Mouse (Mus musculus) regulatory T cell (primary cell): Measurements from ENCODE around the gene Zbtb11.

Experiments used
- in situ Hi-C: fragments of 300-600 bp; cut with MboI, MseI; formaldehyde crosslinking; loops from one replicate; pipeline ENCODE4 v1.15.1; 2025; ENCODE audit warnings: high pct_unique_total_duplicates

Zbtb11 gene

GRCm38 (mm10) chr16:55969147-55969546, 4.5 kb upstream of the Zbtb11 start:
- in situ Hi-C loops, result no loop called here

DNA sequence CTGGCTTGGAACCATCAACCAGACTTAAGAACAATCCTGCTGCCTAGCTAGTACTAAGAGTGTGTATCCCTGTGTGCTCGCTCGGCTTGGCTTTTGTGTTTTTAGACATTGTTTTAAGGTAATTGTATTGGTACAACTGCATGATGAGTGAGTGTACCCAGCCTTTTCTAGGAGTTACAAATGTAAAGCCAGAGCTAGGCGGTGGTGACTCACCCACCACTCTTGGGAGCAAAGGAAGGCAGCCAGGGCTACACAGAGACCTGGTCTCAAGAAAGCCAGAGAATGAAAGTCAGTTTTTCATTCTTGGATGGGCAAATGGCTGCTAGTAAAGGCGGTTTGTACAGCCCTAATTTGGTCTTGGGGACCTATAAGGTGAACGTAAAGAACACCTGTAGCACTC, 3.3 kb upstream of the Zbtb11 start:
- in situ Hi-C loops, result loop anchor here (5.0 kb wide), 1 partner anchor 38 kb away; the partner anchor contains the start of gene Cep97

GRCm38 (mm10) chr16:55971735-55972615, 1.7 kb upstream of the Zbtb11 start:
- in situ Hi-C loops, result loop anchor here (5.0 kb wide), 1 partner anchor 40 kb away; the partner anchor contains the start of gene Cep97

DNA sequence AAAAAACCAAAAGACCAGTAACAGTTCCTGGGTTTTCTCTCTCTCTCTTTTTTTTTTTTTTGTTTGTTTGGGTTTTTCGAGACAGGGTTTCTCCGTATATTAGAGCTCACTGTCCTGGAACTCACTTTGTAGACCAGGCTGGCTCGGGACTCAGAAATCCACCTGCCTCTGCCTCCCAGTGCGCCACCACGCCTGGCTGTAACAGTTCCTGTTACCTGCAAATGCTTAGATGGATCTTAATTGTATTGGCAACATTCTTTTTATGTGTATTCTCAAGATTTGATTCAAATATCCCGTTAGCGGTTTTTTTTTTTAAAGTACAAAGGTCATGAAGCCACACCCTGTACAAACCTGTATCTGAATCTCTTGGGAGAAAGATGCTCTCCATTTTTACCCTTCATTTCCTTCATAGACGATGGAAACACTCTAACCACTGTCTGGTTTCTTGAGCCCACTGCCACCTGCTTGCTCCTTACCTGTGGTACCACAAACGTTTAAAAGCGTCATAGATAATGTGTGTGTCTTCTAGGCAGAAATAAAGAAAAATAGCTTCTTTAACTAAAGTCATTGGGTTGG, 969 bp upstream of the Zbtb11 start:
- in situ Hi-C loops, result loop anchor here (5.0 kb wide), 1 partner anchor 40 kb away; the partner anchor contains the start of gene Cep97

GRCm38 (mm10) chr16:55974256-55974902, 696 bp downstream of the Zbtb11 start:
- in situ Hi-C loops, result loop anchor here (5.0 kb wide), 1 partner anchor 42 kb away; the partner anchor contains the start of gene Cep97

- in situ Hi-C loops, result loop anchor here (5.0 kb wide), 2 partner anchors 43 to 83 kb away; partner anchors contain the start of gene Cep97
Observed at GRCm38 (mm10) chr16:55974903-55975285, 1.2 kb downstream of the Zbtb11 start.

DNA sequence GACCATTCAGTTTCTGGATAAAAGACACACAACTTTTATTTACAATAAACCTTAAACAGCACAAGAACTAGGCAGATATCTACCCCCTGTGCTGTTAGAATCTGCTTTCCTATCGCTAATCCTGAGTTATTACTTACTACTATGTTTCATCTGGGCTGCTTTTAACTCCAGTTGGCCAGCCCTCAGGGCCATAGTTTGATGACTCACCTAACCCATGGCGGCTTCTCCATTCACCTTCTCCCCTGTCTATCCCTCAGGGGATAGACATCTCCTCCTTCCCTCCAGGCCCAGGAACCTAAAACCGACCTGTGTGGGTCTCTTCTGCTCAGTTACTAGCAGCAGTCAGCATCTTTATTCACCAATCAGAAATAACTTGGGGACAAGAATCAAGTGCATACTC, 12.3 kb downstream of the Zbtb11 start:
- in situ Hi-C loops, result no loop called here

- in situ Hi-C loops, result no loop called here
Observed at GRCm38 (mm10) chr16:55990311-55990710, 16.6 kb downstream of the Zbtb11 start.

GRCm38 (mm10) chr16:55994235-55994634, 20.6 kb downstream of the Zbtb11 start:
- in situ Hi-C loops, result no loop called here

DNA sequence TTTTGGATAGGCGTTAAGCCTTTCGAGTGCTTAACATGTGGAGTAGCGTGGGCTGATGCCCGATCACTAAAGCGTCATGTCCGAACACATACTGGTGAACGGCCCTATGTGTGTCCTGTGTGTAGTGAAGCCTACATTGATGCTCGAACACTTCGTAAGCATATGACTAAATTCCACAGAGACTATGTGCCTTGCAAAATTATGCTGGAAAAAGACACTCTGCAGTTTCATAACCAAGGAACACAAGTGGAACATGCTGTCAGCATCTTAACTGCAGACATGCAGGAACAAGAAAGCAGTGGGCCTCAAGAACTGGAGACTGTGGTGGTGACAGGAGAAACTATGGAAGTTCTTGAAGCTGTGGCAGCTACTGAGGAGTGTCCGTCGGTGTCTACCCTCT, 33.1 kb downstream of the Zbtb11 start:
- in situ Hi-C loops, result no loop called here

DNA sequence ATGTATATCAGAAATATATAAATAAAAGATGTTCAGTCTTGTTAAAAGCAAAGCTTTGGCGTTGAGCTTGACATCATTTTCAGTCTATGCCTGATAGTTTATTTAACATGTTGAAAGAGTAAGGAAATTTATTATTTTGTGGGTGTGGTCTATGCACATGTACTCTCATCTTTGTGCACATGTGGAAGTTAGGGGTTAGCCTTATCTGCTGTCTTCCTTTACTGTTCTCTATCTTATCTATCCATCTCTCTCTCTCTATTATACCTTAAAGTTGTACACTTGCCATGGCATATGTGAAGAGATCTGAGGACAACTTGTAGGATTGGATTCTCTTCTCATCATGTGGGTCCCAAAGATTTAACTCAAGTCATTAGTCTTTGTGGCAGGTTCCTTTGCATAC, 35.2 kb downstream of the Zbtb11 start:
- in situ Hi-C loops, result no loop called here

DNA sequence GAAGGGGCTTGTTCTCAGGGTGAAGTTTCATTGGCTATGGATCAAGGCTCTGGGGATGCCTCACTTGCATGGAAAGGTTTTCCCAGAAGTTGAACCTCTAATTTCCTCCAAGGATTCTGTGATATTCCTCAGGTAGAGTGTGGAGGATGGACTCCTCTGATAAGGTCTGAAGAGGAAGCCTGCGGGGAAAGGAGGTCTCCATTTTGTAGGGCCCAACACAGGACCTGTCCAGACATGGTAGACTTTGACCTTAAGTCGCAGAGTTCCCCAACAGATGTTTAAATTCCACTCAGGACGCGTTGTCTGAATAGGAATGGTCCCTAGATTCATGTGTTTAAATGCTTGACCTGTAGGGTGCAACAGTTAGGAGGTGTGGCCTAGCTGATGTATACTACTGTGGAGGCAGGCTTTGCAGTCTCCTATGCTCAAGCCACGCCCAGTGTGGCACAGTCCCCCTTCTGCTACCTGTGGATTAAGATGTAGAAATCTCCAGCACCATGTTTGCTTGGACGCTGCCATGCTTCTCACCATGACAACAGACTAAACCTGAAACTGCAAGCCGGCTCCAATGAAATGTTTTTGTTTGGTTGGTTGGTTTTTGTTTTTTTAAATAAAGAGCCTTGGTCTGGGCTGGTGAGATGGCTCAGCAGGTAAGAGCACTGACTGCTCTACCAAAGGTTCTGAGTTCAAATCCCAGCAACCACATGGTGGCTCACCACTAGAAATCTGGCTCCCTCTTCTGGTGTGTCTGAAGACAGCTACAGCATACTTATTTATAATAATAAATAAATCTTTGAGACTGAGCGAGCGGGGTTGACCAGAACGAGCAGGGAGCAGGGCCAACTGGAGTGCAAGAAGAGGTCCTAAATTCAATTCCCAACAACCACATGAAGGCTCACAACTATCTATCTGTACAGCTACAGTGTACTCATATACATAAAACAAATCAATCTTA, 39.4 kb downstream of the Zbtb11 start:
- in situ Hi-C loops, result no loop called here

- in situ Hi-C loops, result no loop called here
Observed at GRCm38 (mm10) chr16:56014076-56014475, 40.4 kb downstream of the Zbtb11 start.

DNA sequence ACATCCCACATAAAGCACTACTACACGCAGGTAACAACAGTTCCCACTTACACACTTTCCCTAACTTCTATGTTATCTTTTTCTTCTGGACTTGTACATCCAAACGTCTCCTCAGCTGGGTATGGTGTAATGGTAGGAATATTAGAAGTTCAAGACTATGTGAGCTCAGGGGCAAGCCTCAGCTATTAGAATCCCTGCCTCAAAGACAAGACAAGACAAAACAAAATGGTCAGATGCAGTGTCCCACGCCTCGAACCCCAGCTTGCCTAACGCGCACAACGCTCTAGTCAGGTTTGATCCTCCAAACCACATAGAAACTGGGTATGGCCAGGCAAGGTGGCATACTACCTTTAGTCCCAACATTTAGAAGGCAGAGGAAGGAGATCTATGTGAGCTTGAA, 46.0 kb downstream of the Zbtb11 start:
- in situ Hi-C loops, result no loop called here

- in situ Hi-C loops, result loop anchor here (5.0 kb wide), 1 partner anchor 46 kb away; no protein-coding TSS in a partner anchor
Observed at GRCm38 (mm10) chr16:56027854-56028629, 54.4 kb downstream of the Zbtb11 start.

GRCm38 (mm10) chr16:56028722-56029551, 55.3 kb downstream of the Zbtb11 start:
- in situ Hi-C loops, result loop anchor here (5.0 kb wide), 1 partner anchor 47 kb away; no protein-coding TSS in a partner anchor

DNA sequence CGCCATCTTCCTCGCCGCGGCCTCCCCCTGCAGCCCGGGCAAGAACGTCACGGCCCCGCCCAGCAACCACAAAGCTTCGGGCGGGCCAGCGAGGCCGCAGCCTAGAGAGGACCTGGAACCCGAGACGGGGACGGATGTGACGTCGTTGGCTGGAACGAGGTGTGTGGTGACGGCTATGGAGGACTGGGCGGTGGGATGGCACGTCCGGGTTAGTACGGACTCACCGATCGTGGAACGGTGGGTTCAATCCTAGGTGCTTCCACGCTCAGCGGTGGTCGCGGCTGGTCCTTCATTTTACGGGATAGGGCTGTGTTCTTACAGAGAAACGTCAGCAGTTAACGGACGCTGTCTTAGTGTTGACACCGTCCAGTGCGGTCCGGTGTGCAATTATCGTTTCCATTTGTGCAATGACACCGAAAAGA, 56.0 kb downstream of the Zbtb11 start, which contains the start of gene Pcnp:
TSS of gene Pcnp (minus strand) at position 79 of the 422 bp plus-strand sequence.
- in situ Hi-C loops, result loop anchor here (5.0 to 10.0 kb wide), 3 partner anchors 43 to 685 kb away; partner anchors contain the start of gene Tfg

- in situ Hi-C loops, result loop anchor here (5.0 to 10.0 kb wide), 2 partner anchors 38 to 680 kb away; partner anchors contain the start of gene Tfg
Observed at GRCm38 (mm10) chr16:56034566-56034965, 60.9 kb downstream of the Zbtb11 start.

- in situ Hi-C loops, result loop anchor here (10.0 kb wide), 1 partner anchor 678 kb away; the partner anchor contains the start of gene Tfg
Observed at GRCm38 (mm10) chr16:56036501-56036900, 62.8 kb downstream of the Zbtb11 start.
